Mouse (Mus musculus) adrenal gland, postnatal 10 days (tissue): ENCODE results near the gene Ankrd40. TPM values are rescaled to one million over a fixed set of nuclear protein-coding genes. Genes with fewer than 3 reads are reported as not detected.
A peak's percentile ranks its signal among the peaks of the same experiment; 100 is the strongest.

Source experiments
- DNase-seq: peaks from one replicate; pipeline ENCODE4 v3.0.0; 2021; ENCODE audit warnings: mixed read lengths
- total RNA-seq, 2 experiments: library from RNA; stranded (reverse); gene quantifications; 2 replicates each; pipeline ENCODE4 v1.2.3; 2021

Ankrd40 gene
- total RNA-seq, 2 experiments from 2014 or later: 110 to 130 TPM

DNA sequence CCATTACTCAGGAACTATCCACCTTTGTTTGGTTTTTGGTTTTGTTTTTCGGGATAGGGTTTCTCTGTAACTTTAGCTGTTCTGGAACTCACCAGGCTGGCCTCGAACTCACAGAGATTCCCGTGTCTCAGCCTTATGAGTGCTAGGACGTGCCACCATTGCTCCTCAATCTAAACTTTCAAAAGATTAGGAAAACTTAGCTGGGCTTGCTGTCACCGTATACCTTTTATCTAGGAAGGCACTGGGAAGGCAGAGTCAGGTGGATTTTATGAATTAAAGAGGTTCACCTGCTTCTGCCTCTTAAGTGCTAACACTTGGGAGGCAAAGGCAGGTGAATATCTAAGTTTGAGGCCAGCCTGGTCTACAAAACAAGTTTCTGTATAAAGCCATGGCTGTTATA, 5.2 kb upstream of the Ankrd40 start:
- DNase-seq: no peak

DNA sequence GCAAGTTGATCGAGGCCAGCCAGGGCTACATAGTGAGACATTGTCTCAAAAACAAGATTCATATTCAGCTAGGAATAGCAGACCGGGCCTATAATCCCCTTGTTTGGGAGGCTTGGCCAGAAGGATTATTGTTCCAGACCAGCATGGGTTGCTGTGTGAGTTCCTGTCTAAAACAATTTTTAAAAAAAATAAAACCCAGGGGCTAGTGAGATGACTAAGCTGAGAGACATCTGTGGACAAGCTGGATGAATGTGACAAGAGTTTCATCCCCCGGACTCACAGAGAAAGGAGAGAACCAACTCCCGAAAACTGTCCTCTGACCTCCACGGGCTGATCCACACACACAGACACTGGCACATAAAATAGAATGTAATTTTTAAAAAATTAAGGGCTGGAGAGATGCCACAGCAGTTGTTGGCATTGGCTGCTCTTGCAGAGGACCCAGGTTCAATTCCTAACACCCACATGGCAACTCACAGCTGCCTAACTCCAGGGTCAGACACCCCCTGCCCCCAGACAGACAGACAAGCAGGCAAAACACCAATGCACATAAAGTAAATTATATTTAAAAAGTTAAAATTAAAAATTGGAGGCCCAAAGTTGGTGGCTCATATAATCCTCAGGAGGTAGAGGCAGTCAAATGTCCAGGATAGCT, 4.4 kb upstream of the Ankrd40 start:
- no peak for DNase-seq

DNA sequence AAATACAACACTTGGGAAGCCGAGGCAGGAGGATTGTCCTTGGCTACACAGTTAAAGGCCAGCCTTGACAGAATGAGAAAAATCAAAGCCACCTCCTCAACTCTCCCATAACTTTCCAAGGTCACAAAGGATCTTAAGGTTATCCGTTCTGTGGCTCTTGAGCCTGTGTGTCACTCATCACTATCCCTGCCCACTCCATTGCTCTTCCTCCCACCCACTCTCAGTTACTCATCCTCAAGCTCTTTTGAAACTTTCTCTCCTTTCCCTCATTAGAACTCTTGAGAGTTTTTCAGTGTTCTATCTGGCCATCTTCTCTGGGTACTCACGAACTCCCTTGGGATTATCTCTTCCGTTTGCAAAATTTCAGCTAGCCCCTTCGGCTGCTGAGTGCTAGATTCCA, 3.2 kb upstream of the Ankrd40 start:
- DNase-seq: no peak

DNA sequence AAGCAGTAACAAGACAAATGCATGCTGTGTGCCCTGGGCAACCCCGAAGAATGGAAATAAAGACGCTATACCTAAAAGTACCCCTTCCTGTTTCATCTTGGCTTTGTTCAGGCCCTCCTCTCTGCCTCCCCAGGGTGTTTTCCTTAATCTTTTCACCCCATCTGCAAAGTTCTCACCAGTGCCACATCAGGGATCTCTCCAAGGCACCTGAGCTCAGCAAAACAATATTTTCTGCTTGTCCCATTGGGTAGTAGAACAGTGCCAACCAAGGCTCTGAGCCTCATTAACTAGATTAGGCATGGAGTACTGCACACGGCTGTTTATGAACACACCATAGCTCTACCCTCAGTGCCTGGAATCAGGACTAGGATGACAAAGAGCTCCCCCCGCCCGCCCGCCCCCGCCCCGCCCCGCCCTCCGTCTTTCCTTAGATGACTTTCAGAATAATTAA, 815 bp upstream of the Ankrd40 start:
- DNase-seq: no peak

DNA sequence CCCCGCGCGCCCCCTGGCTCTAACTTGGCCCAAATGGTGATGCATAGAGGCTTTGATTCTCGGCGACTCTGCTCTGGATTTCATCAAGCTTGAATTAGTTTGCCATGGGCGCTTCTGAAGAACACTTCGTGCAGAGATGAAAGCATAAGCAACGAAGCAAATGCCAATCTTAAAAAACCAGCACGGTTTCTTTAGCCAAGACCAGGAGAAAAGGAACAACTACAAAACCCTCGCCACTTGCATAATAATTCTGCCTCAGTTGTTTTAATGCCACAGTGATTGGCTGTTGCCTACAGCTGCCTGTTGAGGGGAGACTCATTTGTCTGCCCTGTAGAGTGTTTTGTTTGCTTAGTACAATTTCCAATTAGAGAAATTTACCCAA, 834 bp downstream of the Ankrd40 start:
- DNase-seq: no peak

DNA sequence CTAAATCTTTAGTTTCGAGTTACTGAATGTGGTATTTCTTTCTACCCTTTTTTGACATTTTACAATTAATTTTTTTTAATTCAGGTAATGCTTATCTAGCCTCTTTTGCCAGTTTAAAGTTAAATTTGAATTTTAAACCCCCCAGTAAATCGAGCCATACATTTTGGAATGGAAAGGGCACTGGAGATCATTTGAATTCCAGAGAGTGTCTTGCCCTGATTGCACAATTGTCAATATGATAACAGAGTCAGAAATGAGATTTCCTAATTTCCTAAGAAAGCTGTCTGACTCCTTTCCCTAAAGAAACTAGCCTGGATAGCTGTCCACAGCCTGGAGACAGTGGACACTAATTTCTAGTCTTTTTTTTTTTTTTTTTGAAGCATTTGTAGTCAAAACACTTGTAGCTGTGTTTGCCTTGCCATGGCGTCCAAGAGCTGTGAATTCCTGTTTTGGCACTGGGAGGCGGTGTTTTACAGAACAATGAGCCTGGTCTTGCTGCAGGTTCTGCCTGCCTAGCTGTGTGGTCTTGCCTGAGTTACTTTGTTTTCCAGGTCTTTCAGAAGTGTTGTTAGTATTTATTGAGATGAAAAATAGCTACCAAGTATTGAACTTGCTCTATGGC, 1.6 kb downstream of the Ankrd40 start:
- peak; percentile 59 for DNase-seq

DNA sequence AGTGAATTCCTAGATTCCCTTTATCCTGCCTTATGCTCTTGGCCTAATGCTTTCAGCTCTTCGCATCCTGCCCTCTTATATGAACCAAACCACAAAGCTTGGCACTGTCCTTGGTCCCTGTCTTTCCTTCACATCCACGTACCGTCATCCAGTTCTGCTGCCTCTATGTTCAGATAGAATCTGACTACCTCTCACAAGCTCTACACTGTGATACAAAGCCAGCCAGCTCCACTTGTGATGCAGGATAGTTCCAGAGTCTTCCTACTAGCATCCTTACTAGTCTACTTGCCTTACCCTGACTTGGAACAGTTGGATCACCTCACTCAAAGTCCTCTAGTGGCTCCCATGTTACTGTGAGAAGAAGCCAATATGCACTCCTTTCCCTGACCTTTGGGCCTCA, 2.4 kb downstream of the Ankrd40 start:
- DNase-seq: no peak

DNA sequence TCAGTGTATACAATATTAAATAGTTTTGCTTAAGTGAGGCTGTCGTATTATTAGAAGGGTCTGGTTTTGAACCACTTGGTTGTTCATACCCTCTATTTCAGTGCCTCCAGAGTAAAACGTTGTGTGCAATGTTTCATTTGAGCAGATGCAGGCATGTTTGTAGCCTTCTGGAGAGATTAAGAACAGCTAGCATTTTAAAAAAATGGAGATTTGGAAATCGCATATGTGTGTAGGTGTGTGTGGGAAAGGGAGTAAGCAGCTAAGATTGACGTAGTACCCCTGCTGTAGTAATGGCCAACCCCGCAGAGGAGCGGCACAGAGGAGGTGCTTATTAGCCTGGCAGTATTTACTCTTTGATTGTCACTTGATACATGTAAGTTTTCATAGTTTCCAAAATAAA, 4.9 kb downstream of the Ankrd40 start:
- DNase-seq: no peak

DNA sequence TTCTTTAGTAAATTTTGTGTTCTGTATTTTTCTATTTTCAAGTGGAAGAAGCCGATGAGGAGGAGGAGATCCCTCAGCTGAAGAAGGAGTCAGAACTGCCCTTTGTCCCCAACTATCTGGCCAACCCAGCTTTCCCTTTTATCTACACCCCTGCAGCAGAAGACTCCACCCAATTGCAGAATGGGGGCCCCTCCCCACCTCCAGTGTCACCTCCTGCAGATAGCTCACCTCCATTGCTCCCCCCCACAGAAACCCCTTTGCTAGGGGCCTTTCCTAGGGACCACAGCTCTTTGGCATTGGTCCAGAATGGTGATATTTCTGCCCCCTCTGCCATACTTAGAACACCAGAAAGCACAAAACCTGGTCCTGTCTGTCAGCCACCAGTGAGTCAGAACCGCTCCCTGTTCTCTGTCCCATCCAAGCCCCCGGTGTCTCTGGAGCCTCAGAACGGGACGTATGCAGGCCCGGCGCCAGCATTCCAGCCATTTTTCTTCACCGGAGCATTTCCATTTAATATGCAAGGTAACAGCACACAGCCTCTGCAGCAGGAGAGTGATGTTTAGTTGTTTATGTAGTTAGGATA, 6.7 kb downstream of the Ankrd40 start:
- DNase-seq: no peak

DNA sequence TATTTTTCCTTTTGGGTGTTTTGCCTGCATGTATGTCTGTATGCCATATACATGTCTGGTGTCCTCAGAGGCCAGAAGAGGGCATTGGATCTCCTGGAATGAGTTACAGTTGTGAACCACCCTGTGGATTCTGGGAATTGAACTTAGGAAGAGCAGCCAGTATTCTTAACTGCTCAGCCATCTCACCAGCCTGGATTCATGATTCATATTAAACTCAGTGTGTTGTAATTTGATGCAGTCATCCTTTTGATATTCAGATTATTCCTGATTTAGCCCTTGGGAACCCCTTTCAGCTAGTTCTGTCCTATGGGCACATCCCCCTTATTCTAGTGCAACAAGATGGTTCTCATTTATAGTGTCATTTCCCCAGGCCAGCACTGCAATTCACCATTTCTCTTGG, 8.8 kb downstream of the Ankrd40 start:
- DNase-seq: no peak

DNA sequence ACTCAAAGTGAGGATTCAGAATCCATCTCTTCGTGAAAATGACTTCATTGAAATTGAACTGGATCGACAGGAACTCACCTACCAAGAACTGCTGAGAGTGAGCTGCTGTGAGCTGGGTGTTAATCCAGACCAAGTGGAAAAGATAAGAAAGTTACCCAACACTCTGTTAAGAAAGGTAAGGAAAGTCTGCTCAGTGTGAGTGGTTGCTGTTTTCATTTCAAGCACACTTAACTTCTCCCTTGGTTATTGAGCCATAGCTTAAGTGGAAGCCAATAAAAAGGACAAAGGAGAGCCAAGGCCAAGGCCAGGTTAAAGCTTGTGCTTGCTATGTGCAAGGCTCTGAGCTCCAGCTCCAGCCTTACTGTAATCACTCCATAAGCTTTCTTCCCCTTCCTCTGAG, 10.5 kb downstream of the Ankrd40 start:
- no peak for DNase-seq

DNA sequence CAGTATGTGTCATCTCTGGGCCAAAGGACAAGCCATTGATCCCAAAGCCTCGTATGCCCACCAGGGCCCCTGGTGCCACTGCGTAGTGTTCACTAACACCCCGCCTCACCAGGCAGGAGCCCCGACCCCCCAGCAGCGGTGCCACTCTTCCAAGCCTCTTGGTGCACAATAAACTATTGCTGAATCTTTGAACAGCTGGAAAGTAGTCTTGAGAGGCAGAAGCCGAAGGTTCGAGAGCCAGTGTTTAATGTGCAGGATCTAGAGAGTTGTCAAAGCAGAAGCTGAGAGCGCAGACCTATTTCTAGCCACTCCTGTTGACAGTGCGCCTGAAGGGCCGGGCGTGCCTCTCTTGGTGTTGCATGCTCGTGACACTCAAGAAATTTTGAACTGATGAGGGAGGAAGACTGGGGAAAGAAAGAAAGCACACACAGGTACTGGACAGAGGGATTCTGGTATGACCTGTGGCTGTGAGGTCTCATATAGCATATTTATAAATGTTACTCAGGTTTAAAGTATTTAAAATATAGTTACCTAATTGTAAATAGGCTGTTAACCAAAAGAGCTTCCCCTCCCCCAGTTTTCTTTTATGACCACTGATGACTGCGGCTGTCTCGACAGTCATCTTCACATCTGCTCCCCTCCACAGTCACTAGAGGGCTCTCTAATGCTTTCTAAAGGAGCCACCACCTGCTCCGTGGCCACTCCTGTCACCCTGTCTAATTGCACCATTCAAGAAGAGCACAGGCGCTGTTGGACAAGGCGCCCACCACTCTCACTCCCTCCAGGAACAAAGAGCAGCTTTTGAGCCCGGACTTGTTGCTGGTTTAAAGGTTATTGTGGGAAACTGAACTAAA, 12.2 kb downstream of the Ankrd40 start:
- DNase-seq: peak; percentile 67

DNA sequence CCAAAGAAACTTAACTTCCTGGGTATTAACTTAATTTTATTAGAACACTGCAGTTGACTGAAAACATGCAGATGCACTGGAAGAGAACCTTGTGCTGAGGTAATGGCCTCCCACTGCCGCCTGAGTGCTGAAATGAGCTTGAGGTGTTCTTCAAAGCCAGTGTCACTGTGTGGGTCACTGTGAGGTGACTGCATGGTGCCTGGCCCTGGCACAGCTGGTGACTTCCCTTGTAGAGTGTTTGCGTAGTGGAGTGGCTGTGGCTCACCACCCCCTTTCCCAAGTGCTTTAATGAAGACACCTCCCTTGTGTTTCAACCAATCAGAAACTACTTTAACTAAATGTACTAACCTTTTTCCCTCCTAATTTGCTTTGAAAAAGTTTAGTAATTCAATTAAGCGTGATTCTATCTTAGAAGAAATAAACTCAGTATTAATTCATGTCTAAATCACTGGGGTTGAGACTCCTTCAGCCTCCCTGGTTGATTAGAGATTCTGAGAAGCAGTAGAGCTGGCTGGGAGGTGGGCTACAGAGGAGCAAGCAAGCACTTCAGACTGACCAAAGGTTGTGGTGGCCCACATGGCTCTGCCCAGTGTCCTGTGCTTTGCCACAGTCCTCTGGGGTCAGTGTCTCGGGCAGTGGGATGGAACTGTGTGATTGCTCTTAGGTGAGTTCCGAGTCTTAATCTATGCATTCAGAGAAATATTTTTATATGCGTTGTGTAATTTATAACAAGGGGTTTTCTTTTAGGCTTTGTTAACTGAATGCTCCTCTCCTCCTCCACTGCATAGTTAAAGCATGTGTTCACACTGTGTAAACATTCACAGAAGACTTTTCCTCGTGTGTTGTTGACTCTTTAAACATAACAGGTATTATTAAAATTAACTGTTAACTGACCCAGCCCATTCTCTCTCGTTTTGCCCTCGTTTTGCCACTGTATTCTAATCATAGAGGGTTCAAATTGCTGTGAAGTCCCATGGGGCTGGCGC, 13.4 kb downstream of the Ankrd40 start:
- DNase-seq: no peak

DNA sequence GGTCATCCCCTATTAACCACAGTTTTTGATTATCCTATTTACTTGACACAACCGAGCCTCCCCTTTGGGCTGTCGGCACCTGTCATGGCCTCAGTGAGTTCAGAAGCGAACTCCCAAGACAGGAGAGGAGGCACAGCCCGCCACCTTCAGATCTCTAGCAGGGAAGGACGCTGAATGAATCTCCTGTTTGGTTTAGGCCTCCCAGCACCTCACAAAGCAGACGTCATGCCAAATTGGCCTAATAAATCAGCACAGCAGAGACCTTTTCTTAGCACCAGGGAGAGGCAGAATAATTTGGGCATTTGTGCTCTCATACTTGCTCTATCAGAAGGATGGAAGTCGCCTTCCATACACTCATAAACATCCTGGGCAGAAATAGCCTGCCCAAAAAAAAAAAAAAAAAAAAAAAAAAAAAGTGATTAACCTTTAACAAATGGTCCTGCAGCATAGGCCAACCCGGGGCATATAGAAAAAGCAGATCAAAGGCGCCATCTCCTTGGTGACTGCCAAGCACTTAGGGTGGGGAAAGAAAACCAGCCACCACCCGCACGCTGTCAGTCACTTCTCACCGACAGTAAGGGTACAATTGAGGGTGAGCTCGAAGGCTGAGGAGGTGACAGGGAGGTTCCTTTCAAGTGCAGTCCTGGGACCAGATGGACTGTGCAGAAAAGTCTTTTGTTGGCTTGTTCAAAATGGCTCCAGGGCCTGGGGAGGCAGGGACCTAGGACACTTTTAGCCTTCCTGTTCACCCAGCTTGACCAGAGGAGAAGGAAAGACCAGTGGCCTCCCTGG, 14.5 kb downstream of the Ankrd40 start:
- no peak for DNase-seq

DNA sequence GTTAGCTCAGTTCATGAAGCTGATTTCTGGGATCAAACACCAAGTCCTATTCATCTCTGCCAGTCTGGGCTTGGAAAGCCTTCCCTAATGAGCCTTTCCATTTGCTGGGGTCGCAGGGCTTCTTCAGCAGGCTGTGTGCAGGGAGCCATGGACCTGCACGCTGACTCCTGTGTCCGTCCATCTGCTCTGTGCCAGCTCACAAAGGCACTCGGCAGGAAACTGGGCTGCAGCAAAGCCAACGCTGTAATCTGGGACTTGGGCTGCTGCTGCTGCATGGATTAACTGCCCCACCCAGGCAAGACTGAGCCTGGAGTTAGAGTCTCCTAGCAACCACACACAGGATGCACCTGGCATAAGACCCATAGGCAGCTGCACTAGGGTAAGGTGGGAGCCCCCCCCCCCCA, 16.2 kb downstream of the Ankrd40 start:
- DNase-seq: no peak

DNA sequence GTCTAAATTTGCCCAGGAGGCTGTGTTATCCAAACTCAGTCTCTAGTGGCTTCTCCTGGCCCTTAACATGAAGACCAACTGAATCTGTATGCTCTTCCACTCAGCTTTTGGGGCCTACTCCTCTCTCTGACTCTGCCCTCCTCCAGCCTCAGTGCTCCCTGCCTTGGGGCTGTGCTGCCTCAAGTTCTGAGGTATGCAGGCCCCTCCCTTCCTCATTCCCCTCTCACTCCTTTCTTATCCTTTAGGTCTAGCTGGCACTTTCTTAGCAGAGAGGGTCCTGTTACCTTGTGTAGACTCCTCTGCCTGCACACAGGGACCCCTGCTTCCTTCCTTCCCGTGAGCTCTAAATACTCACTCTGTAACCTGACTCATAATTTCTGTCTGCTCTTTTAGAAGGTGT, 16.7 kb downstream of the Ankrd40 start:
- DNase-seq: no peak

DNA sequence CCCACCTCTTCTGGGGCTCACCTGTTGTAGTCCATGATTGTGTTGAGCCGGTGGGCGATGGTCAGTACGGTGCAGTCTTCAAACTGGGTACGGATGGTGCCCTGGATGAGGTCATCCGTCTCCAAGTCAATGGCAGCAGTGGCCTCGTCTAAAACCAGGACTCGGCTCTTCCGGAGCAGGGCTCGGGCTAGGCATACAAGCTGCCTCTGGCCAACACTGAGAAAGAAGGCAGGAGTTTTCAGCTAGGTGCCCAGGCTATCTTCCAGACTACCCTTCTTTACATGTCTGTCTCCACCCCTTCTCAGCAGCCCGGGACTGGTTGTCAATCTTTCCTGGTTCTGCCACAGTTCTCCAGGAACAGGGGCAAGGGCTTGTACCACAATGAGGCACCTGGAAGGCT, 18.1 kb downstream of the Ankrd40 start:
- no peak for DNase-seq

DNA sequence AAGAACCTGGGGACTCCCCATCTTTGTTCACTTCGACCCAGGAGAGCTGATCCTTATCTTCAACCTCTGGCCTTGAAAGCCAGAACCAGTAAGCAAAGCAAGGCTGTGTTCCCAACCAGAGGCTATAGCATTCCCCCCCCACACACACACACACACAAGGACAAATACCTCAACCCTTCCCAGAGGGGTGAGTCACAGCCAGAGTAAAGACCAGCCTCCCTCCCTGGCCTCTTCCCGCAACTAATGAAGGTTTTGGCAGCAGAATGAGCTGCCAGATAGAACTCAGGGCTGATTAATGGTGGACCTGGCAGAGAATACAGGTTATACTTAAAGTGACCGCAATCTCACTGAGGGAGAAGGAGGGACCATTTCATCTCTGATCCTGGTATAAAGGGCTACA, 18.8 kb downstream of the Ankrd40 start:
- DNase-seq: peak; percentile 72

DNA sequence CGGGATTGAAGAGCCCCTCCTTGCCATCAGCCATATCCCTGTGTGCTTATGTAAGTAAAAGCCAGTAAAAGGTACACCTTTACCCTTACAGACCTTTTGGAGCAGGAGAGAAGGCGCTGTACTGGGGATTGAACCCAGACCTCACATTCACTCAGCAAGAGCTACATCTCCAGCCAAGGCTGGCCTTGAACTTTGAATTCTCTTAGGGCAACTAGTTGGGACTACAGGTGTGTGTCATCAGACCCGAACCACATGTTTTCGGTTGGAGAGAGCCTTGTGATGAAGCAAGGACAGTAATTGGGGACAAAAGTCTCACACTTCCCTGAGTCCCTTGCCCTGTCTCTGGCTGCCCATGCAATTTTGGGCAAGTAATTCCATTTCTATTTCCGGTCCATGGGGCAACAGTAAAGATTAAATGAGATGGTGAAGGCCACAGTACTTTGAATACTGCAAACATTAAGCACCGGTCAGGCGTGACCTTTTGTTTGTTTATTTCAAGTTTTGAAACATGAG, 19.3 kb downstream of the Ankrd40 start:
- no peak for DNase-seq

DNA sequence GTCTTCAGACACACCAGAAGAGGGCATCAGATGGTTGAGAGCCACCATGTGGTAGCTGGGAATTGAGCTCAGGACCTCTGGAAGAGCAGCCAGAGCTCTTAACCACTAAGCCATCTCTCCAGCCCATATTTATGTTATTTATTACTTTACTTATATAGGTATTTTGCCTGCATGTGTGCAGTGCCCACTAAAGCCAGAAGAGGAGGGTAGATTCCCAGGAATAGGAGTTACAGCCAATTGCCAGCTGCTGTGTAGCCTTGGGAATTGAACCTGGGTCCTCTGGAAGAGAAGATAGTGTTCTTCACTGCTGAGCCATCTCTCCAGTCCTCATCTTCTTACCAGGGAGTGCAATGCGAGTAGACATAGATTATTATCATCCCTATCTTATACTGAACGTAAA, 22.0 kb downstream of the Ankrd40 start:
- no peak for DNase-seq

DNA sequence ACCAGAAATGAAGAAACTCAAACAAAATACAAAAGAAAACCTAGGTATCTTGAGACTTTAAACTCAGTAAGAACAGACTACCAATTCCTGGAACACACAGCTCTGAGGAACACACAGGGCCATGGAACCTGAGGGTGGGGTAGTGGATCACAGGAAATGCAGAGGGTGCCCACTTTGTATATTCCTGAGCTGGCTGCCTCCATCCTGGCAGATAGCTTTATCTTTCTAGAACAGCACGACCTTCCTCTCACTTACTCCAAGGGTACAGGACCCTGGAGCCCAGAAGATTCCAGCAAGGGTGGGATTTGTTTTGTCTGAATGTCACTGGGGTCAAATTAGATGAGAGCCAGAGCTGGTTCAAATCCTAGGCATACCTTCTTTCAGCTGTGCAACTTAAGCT, 22.5 kb downstream of the Ankrd40 start:
- no peak for DNase-seq
